ENCODE assay signal across 8 mouse cellular contexts in the genomic region with DNA sequence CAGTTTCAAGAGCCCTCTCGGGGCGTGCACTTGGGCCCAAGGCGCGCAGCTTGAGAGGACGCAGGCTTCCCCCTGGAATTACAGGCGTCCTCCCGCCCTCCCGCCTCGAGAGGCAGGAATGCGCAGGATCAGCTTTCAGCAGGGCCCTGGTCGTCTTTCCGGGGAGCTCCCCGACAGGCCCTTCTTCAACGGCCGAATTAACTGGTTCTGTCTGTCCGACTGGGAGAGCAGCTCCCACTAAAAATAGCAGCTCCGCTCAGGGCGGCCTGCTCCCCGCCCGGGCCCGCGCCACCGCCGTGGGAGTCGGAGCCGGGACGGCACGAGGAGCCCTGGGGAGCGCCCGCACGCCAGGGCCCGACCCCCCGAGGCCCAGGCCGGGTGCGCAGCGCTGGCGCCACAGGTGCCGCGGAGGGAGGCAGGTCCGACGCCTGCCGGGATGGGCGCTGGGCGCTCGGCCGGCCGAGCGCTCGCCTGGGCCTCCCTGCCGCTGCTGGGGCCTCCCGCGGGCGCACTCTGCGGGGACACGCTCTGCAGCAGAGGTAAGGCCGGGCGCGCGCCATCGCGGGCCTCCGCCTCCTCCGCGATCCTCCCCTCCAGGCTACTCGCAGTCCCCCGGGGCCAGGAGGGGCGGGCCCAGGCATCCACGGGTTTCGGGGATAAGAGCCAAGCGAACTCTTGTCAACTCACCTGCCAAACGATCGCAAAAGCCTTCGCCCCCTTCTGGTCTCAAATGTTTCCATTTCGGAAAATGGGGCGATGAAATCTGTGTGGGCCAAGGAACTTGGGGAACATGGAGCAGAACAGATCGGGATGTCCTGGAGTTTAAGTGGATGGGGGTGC. TPM values are rescaled to one million over a fixed set of nuclear protein-coding genes. Genes with fewer than 3 reads are reported as not detected.
DNase-seq lines count a peak whose midpoint lies in the region; ATAC-seq and TF ChIP-seq lines count a peak whose summit lies in the region.

No protein-coding gene starts in this region.

- peak; percentile 46 for TF ChIP-seq CTCF in gastrocnemius, adult 2 months (IDR thresholded peaks at IDR 0.05)
- TF ChIP-seq CTCF in liver, embryonic 14.5 days (IDR thresholded peaks at IDR 0.05; ENCODE audit: low read depth) = 0 out of 2 replicates have a peak, but pooled peaks have one; percentile 15

- no peak for TF ChIP-seq EP300 in liver, embryonic 14.5 days (IDR thresholded peaks at IDR 0.05; ENCODE audit: low read depth)

- 3% methylated on average over 63 of the region's 76 CpGs for WGBS in liver, embryonic 14.5 days (ENCODE audit: insufficient replicate concordance)
- WGBS in neural tube, embryonic 14.5 days = under 1% methylated on average over 59 of the region's 76 CpGs

- intact Hi-C loops in gastrocnemius, adult 2 months (cut with DNase I) = loop anchor here (2.0 to 5.0 kb wide), 3 partner anchors 23 to 34 kb away; a partner anchor contains a TSS

- H3K9me3 ChIP-seq in liver, embryonic 14.5 days (ENCODE audit: control insufficient read depth, low read length) = no peaks in the 10 kb centered on the region
- no peaks in the 10 kb centered on the region for H3K9me3 ChIP-seq in neural tube, embryonic 14.5 days (ENCODE audit: control insufficient read depth, low read length)

- H3K27me3 ChIP-seq in liver, embryonic 14.5 days (ENCODE audit: control insufficient read depth, insufficient read depth, low read length) = peaks cover 39% of the 10 kb centered on the region
- H3K27me3 ChIP-seq in neural tube, embryonic 14.5 days (ENCODE audit: control insufficient read depth, insufficient read depth, low read length) = peaks cover 21% of the 10 kb centered on the region

- no peaks in the 10 kb centered on the region for H3K4me1 ChIP-seq in liver, embryonic 14.5 days (replicated peaks; ENCODE audit: control insufficient read depth in 2 of 2, insufficient read depth in 2 of 2, low read length in 1 of 2)
- peaks cover 16% of the 10 kb centered on the region for H3K4me1 ChIP-seq in neural tube, embryonic 14.5 days (ENCODE audit: control insufficient read depth, insufficient read depth, low read length)

- no peak; the same call in 1 of the 2 replicates for ATAC-seq in liver, embryonic 14.5 days (ENCODE audit: insufficient read depth)
- peak; percentile 48; the same call in 1 of the 2 replicates for ATAC-seq in neural tube, embryonic 14.5 days (ENCODE audit: low read depth)

- no peak overlapping the region for H3K9ac ChIP-seq in liver, embryonic 14.5 days (replicated peaks)
- H3K9ac ChIP-seq in neural tube, embryonic 14.5 days (replicated peaks; ENCODE audit: low read depth, low read length) = peak overlapping the region; percentile 44

- peak; percentile 9 to 38 for DNase-seq in frontal cortex, postnatal 36 days (ENCODE audit: low spot score in 2 of 2)
- DNase-seq in frontal cortex, postnatal 14 days (ENCODE audit: low spot score in 2 of 2) = no peak
- DNase-seq in cerebellum, adult 18-20 months = peak; percentile 52 to 55
- peak; percentile 89 for DNase-seq in gastrocnemius, adult 2 months
- DNase-seq in induced T-regulatory cell, adult 2 months (ENCODE audit: low read depth) = peak; percentile 4
- no peak for DNase-seq in liver, embryonic 14.5 days (ENCODE audit: low read depth in 3 of 3, low spot score in 3 of 3)
- DNase-seq in adipocyte (ENCODE audit: low spot score) = no peak

- peak overlapping the region; percentile 45 for H3K4me2 ChIP-seq in liver, embryonic 14.5 days (ENCODE audit: low read depth)
- peak overlapping the region; percentile 86 for H3K4me2 ChIP-seq in neural tube, embryonic 14.5 days (ENCODE audit: low read depth, low read length)

- no peaks in the 10 kb centered on the region for H3K36me3 ChIP-seq in liver, embryonic 14.5 days (replicated peaks; ENCODE audit: control insufficient read depth, insufficient read depth, low read depth)
- no peaks in the 10 kb centered on the region for H3K36me3 ChIP-seq in neural tube, embryonic 14.5 days (ENCODE audit: control insufficient read depth, insufficient read depth, low read length)

- peak overlapping the region; percentile 78 for H3K4me3 ChIP-seq in gastrocnemius, adult 2 months
- peak overlapping the region; percentile 15 to 40 for H3K4me3 ChIP-seq in liver, embryonic 14.5 days (ENCODE audit: insufficient read depth in 1 of 2, low read depth in 2 of 2, low read length in 2 of 2)
- H3K4me3 ChIP-seq in neural tube, embryonic 14.5 days (ENCODE audit: low read depth, low read length) = peak overlapping the region; percentile 38

- peak overlapping the region; percentile 95 for H3K27ac ChIP-seq in gastrocnemius, adult 2 months
- H3K27ac ChIP-seq in liver, embryonic 14.5 days = no peak overlapping the region
- H3K27ac ChIP-seq in neural tube, embryonic 14.5 days (ENCODE audit: low read depth, low read length) = no peak overlapping the region

RNA-seq across cellular contexts. Expression of a gene that starts 23.7 kb away (rescaled TPM):
- 10 to 100 TPM; 38.2 to 52.0 TPM for total RNA-seq in gastrocnemius, adult 2 months (2021)
- 3.9 and 4.0 TPM in 2 replicates for polyA plus RNA-seq in liver, embryonic 14.5 days (2012; rRNA removed)
- polyA plus RNA-seq in liver, embryonic 14.5 days (2014; fragmentation: Nextera tagmentation; extraction: Ambion mirVana) = 3.2 and 3.6 TPM in 2 replicates
- 48.5 and 54.1 TPM in 2 replicates for polyA plus RNA-seq in neural tube, embryonic 14.5 days (2014; fragmentation: Nextera tagmentation; extraction: Ambion mirVana)

Comparison
In these comparisons a context has a peak if more than half of its experiments do, and no peak if none do; other contexts are left out.
1. DNase-seq: peak in frontal cortex, postnatal 36 days (2 of 2), cerebellum, adult 18-20 months (2 of 2), gastrocnemius, adult 2 months (single experiment) and induced T-regulatory cell, adult 2 months (single experiment); none in frontal cortex, postnatal 14 days (0 of 2), liver, embryonic 14.5 days (0 of 3) and adipocyte (single experiment).
2. H3K4me3 ChIP-seq: peak in every context shown above with its lines; median percentile 78 in gastrocnemius, adult 2 months; 38 in neural tube, embryonic 14.5 days; 28 in liver, embryonic 14.5 days.